Mouse (Mus musculus) midbrain, embryonic 15.5 days (tissue): ENCODE results near the gene Mical2. TPM values are rescaled to one million over a fixed set of nuclear protein-coding genes. Genes with fewer than 3 reads are reported as not detected.

Experiments
- ATAC-seq: fragments of 200-750 bp; cut with Nextera tagmentation; replicated peaks from 2 replicates; pipeline ENCODE4 v1.8.0; 2017; ENCODE audit warnings: moderate TSS enrichment
- H3K27ac ChIP-seq: fragments of 300-500 bp; sonication (generic); 2 replicates; pipeline ENCODE4 v1.5.1; 2015; ENCODE audit warnings: mild to moderate bottlenecking, inconsistent platforms
- H3K27me3 ChIP-seq: fragments of 300-500 bp; sonication (generic); replicated peaks from 2 replicates; pipeline ENCODE4 v1.6.1; 2015; ENCODE audit warnings: inconsistent platforms
- H3K36me3 ChIP-seq: fragments of 300-500 bp; sonication (generic); replicated peaks from 2 replicates; pipeline ENCODE4 v1.6.1; 2015; ENCODE audit warnings: inconsistent platforms
- H3K4me1 ChIP-seq: fragments of 300-500 bp; sonication (generic); 2 replicates; pipeline ENCODE4 v1.6.1; 2015; ENCODE audit warnings: inconsistent platforms
- H3K4me2 ChIP-seq: fragments of 300-500 bp; sonication (generic); 2 replicates; pipeline ENCODE4 v1.6.1; 2015; ENCODE audit warnings: inconsistent platforms, mild to moderate bottlenecking, moderate library complexity
- H3K4me3 ChIP-seq: fragments of 300-500 bp; sonication (generic); 2 replicates; pipeline ENCODE4 v1.5.1; 2015; ENCODE audit warnings: mild to moderate bottlenecking, inconsistent platforms
- H3K9ac ChIP-seq: fragments of 300-500 bp; sonication (generic); 2 replicates; pipeline ENCODE4 v1.6.1; 2015; ENCODE audit warnings: mild to moderate bottlenecking, inconsistent platforms
- H3K9me3 ChIP-seq: fragments of 300-500 bp; sonication (generic); 2 replicates; pipeline ENCODE4 v1.6.1; 2016; ENCODE audit warnings: inconsistent platforms
- WGBS: fragments of 180-500 bp; shearing (Covaris S2); methylation state at CpG from one replicate; pipeline ENCODE4 v1.1.7; 2015; ENCODE audit warnings: mixed read lengths; 5-methylcytosine and 5-hydroxymethylcytosine counted together
- polyA plus RNA-seq: library from polyadenylated mRNA; unstranded; fragments of >200 nt; fragmentation: Nextera tagmentation; extraction: Ambion mirVana; gene quantifications from 2 replicates; pipeline ENCODE4 v1.2.1, GENCODE M21; 2015

The Mical2 gene
- polyA plus RNA-seq, 1 experiment from 2014 or later, result 2.8 TPM

DNA sequence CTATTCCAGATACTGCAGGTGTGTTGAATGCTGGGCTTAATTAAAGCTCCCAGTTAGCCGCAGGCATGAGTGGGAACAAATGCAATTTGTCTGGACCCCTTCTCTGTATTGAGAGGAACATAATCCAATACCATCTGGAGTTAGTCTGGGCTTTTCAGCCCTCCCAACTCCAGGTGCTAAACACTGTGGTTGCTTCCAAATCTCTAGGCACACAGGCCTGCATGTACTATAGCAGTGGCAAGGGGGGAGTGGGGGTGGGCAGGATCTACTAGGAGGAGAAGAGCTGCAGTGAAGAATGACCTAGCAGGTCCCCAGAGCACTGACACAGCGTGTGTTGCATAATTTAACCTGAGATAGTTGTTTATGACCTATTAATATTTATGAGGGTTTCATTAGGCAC lies 49.0 kb downstream of the Mical2 start:
- no peak overlapping the region for H3K4me3 ChIP-seq

DNA sequence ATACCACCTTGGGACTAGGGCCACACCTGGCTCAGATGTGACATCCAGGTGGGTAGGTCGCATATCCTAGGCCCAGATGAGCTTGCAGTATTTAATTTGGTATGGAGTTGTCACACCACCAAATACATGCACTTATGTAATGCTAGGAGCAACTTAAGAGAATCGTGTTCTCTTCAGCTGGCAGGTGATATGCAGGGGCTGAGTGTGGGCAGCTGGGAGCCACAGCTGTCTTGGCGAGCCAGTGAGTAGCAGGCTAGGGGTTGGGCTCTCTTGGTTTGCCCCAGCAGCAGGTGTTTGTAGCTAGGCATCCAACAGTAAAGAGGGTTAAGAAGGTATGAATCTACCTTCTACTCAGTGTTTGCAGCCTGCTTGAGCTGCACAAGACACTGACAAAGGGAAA lies 49.4 kb downstream of the Mical2 start:
- Histone ChIP-seq H3K36me3 (no peaks in the 10 kb centered on the region), H3K27me3 (no peaks in the 10 kb centered on the region), H3K27ac (no peak overlapping the region), H3K4me1 (no peaks in the 10 kb centered on the region), H3K4me2 (no peak overlapping the region), H3K9ac (no peak overlapping the region), H3K9me3 (no peaks in the 10 kb centered on the region), H3K4me3 (no peak overlapping the region)
- WGBS, result 84% methylated on average over 3 of the region's 3 CpGs
- no peak for ATAC-seq

More for the DNA sequence above, 49.0 kb downstream of the Mical2 start:
- H3K4me1 ChIP-seq, result no peaks in the 10 kb centered on the region
- no peak overlapping the region for H3K4me2 ChIP-seq
- 40% methylated on average over 2 of the region's 2 CpGs for WGBS
- no peaks in the 10 kb centered on the region for H3K9me3 ChIP-seq
- no peaks in the 10 kb centered on the region for H3K27me3 ChIP-seq
- H3K9ac ChIP-seq, result no peak overlapping the region
- no peak overlapping the region for H3K27ac ChIP-seq
- no peaks in the 10 kb centered on the region for H3K36me3 ChIP-seq
- no peak for ATAC-seq

DNA sequence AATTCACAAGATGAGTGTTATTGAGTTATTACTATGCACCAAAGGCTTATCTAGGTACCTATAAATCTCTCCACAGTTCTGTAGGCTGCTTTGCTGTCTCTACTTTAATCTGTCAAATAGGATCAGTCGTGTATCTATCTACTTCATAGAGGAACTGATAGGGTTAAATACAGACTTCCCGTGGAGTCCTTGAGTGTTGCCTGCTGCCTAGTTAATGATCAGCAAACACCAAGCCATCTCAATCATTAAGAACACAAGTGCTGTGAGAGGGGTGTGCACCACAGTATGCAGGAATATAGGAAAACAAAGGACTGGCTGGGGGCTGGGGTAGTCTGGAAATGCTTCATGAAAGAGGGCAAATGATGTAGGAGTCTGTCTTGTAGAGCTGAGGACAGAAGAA lies 50.2 kb downstream of the Mical2 start:
- no peaks in the 10 kb centered on the region for H3K27me3 ChIP-seq
- no peak for ATAC-seq
- no peaks in the 10 kb centered on the region for H3K9me3 ChIP-seq
- H3K36me3 ChIP-seq, result no peaks in the 10 kb centered on the region
- H3K9ac ChIP-seq, result no peak overlapping the region
- WGBS, result 45% methylated on average over 2 of the region's 2 CpGs
- no peak overlapping the region for H3K27ac ChIP-seq
- H3K4me2 ChIP-seq, result no peak overlapping the region
- H3K4me1 ChIP-seq, result no peaks in the 10 kb centered on the region
- no peak overlapping the region for H3K4me3 ChIP-seq

DNA sequence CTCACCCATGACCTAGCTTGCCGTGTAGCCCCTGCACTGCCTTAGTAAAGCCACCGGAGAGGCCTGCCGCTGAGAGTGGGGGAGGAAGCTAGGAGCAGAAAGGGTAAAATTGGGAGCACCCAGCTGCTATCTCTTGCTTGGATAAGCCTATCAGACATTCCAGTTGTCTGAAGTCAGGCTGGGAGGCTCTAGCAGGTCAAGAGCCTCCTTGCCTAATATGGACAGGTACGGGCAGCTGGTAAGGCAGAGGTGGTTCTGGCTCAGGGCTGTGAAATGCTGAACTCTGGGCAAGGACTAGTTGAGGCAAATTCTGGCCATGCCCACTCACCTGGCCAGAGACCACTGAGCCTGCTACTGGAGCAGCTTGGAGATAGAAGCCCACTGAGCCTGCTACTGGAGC lies 51.2 kb downstream of the Mical2 start:
- Histone ChIP-seq H3K27me3 (no peaks in the 10 kb centered on the region), H3K27ac (no peak overlapping the region), H3K4me1 (no peaks in the 10 kb centered on the region), H3K9ac (no peak overlapping the region), H3K4me3 (no peak overlapping the region), H3K4me2 (no peak overlapping the region), H3K36me3 (no peaks in the 10 kb centered on the region), H3K9me3 (no peaks in the 10 kb centered on the region)
- no peak for ATAC-seq
- 91% methylated on average over 4 of the region's 4 CpGs for WGBS

DNA sequence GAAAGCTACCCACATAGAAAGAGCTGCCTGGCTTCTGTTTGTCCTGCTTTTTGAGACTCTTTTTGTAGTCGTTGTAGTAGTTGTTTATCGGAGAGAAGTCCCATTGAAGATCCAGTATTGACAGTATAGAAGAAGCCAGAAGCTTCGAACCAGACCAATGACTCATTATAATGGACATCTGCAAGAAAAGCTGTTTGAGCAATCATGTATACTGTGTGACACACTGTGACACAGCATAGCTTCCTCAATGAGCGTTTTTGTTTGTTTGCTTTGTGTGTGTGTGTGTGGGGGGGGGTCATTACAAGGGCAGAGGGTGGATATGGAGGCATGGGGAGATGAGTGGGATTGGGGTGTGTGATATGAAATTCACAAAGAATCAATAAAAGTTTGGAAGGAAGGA lies 53.0 kb downstream of the Mical2 start:
- H3K4me1 ChIP-seq, result no peaks in the 10 kb centered on the region
- H3K27me3 ChIP-seq, result no peaks in the 10 kb centered on the region
- H3K9me3 ChIP-seq, result no peaks in the 10 kb centered on the region
- H3K4me3 ChIP-seq, result no peak overlapping the region
- H3K27ac ChIP-seq, result no peak overlapping the region
- no peak overlapping the region for H3K9ac ChIP-seq
- no peaks in the 10 kb centered on the region for H3K36me3 ChIP-seq
- H3K4me2 ChIP-seq, result no peak overlapping the region
- WGBS, result 71% methylated on average over 4 of the region's 4 CpGs
- ATAC-seq, result no peak

DNA sequence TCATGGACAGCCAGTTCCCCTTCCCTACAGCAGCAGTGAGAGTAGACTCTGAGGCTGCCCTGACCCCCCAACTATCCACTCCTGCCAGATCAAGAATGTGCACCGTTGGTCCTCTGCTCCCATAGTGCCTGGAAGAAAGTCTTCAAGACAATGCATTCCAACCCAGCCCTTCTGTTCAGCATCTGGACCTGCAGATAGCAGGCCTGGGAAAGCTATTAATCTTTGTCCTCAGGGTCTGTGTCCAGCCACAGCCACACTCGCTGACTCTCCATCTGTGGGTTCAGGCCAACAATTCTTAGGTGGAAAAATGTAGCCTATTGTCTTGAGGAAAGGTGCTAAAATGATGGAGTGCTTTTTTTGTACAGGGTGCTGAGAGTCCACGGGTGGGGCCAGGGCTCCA lies 54.8 kb downstream of the Mical2 start:
- no peak overlapping the region for H3K27ac ChIP-seq
- H3K9ac ChIP-seq, result no peak overlapping the region
- no peak overlapping the region for H3K4me2 ChIP-seq
- no peaks in the 10 kb centered on the region for H3K36me3 ChIP-seq
- 76% methylated on average over 3 of the region's 3 CpGs for WGBS
- H3K4me3 ChIP-seq, result no peak overlapping the region
- no peaks in the 10 kb centered on the region for H3K27me3 ChIP-seq
- H3K4me1 ChIP-seq, result no peaks in the 10 kb centered on the region
- no peak for ATAC-seq
- H3K9me3 ChIP-seq, result no peaks in the 10 kb centered on the region

DNA sequence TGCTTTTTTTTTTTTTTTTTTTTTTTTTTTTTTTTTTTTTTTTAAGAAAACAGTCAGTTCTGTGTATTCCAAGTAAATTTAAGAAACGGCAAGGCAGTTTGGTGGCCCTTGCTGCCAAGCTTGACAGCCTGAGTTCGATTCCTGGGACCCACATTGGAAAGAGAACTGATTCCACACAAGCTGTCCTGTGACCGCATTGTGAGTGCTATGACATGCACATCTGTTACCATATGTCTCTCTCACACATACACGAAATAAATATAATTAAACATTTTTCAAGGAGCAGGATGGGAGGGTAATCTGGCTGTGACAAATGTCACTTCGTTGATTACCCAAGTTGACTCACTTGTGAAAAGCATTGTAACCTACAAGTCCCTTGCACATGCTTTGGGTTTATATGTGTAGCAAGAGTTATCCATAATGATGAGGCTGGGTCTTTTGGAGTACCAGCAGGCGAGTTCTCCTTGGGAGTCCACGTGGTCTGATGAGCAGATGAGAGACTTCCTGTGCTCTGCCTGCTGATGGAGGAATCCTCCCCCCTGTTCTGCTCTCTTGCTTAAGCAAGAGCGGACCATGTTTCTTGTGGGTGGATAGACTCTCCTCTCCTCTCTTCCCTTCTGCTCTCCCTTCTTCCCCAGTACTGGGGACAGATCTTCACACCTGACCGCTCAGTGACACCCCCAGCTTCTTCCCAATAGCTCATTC lies 58.1 kb downstream of the Mical2 start:
- Histone ChIP-seq H3K4me1 (no peaks in the 10 kb centered on the region), H3K9ac (no peak overlapping the region), H3K4me3 (no peak overlapping the region), H3K36me3 (no peaks in the 10 kb centered on the region), H3K4me2 (no peak overlapping the region), H3K9me3 (no peaks in the 10 kb centered on the region), H3K27me3 (no peaks in the 10 kb centered on the region), H3K27ac (no peak overlapping the region)
- 74% methylated on average over 9 of the region's 9 CpGs for WGBS
- ATAC-seq, result no peak

DNA sequence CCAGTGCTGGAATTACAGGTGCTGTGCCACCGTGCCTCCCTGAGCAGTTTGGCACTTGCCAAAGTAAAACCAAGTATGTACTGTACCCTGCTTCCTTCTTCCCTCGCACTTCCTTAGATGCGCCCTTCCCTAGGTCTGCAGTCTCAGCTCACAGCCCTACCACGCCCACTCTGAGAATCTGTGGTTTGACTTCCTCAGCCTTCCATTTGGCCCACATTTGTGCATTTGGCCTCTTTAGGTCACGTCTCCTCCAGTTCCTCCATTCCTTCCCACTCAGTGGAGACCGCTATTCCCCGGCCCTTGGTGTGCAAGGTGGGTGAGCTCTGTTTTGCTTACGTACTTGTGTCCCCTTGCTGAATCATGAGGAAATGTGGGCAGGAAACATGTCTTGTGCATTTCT lies 59.9 kb downstream of the Mical2 start:
- Histone ChIP-seq H3K9ac (no peak overlapping the region), H3K27me3 (no peaks in the 10 kb centered on the region), H3K4me3 (no peak overlapping the region), H3K4me2 (no peak overlapping the region), H3K36me3 (no peaks in the 10 kb centered on the region), H3K4me1 (no peaks in the 10 kb centered on the region), H3K27ac (no peak overlapping the region), H3K9me3 (no peaks in the 10 kb centered on the region)
- ATAC-seq, result no peak
- WGBS, result 91% methylated on average over 8 of the region's 8 CpGs

DNA sequence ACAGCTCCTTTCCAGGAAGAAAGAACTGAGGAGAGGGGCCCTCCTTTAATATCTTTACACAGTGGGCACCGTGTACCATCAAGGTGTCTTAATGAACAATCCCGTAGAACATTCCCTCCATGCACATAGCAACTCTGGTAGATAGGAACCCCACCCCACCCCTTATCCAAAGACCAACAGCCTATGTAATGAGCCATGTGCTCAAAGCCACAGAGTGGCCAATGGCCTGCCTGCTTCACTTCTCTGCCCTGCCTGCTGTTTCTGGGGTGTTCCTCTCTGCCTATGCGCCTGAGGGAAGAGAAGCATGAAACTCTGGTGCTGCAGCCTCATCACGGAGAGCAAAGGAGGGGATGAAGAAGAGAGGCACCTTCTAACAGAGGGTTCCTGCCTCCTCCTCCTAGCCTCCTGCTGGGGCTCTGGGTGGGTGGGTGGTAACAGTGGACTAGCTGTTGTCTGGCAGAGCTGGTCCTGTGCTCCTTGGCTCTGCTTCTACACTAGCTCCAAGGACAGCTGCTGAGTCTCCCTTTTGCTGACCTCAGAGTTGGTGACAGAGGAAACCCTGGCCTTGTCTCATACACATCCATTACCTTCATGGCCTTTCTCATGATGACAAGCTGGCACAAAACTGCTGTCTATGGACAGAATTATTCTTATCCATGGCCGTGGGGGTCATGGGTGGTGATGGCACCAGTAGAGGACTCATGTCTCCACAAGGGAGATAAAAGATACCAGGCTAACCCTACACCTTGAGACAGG lies 62.9 kb downstream of the Mical2 start:
- no peak for ATAC-seq
- Histone ChIP-seq H3K36me3 (no peaks in the 10 kb centered on the region), H3K9me3 (no peaks in the 10 kb centered on the region), H3K27ac (no peak overlapping the region), H3K4me3 (no peak overlapping the region), H3K9ac (no peak overlapping the region), H3K27me3 (no peaks in the 10 kb centered on the region), H3K4me1 (no peaks in the 10 kb centered on the region), H3K4me2 (no peak overlapping the region)
- 93% methylated on average over 5 of the region's 5 CpGs for WGBS

DNA sequence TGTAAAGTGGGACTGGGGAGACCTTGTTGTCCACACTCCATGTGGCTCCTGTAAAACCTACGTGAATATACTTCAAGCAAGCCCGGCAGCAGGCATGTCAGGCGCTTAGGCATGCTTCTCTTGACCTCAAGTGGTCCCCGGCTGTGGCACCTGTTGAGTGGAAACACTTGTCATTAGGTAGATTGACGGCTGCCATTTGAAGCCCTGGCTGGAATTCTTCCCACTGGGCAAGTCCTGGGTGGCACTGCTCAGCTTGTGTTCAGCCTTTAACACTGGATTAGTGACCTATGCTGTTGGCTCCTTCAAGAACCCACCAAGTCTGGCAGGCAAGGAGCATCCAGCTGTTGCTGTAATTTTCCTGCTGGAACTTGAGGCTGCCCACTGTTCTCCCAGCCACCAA lies 63.9 kb downstream of the Mical2 start:
- no peak for ATAC-seq
- H3K9me3 ChIP-seq, result no peaks in the 10 kb centered on the region
- 71% methylated on average over 5 of the region's 5 CpGs for WGBS

DNA sequence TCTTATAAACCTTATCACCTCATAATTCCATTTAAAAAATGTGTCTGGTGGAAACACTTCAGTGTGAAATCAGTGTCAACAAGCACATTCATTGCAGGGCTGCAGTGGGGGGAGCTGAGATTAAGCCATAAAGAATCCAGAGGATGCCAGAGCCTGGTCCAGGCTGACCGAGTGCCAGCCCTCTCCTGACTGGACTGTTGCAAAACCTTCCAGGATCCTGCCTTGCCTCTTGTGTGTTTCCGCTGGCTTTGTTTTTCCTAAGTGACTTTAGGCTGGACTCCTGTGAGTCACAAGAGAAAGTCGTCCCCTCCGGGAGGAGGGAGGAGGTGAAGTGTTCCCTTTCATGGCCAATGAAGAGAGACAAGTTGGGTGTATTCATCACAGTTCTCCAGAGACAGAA lies 64.3 kb downstream of the Mical2 start:
- no peaks in the 10 kb centered on the region for H3K9me3 ChIP-seq
- H3K36me3 ChIP-seq, result no peaks in the 10 kb centered on the region
- H3K27me3 ChIP-seq, result no peaks in the 10 kb centered on the region
- H3K9ac ChIP-seq, result no peak overlapping the region
- no peaks in the 10 kb centered on the region for H3K4me1 ChIP-seq
- no peak for ATAC-seq
- no peak overlapping the region for H3K4me2 ChIP-seq
- WGBS, result 43% methylated on average over 4 of the region's 4 CpGs
- no peak overlapping the region for H3K4me3 ChIP-seq
- no peak overlapping the region for H3K27ac ChIP-seq

More for the DNA sequence above, 63.9 kb downstream of the Mical2 start:
- no peaks in the 10 kb centered on the region for H3K36me3 ChIP-seq
- no peak overlapping the region for H3K4me2 ChIP-seq
- no peak overlapping the region for H3K27ac ChIP-seq
- no peak overlapping the region for H3K9ac ChIP-seq
- no peak overlapping the region for H3K4me3 ChIP-seq
- H3K4me1 ChIP-seq, result no peaks in the 10 kb centered on the region
- no peaks in the 10 kb centered on the region for H3K27me3 ChIP-seq

DNA sequence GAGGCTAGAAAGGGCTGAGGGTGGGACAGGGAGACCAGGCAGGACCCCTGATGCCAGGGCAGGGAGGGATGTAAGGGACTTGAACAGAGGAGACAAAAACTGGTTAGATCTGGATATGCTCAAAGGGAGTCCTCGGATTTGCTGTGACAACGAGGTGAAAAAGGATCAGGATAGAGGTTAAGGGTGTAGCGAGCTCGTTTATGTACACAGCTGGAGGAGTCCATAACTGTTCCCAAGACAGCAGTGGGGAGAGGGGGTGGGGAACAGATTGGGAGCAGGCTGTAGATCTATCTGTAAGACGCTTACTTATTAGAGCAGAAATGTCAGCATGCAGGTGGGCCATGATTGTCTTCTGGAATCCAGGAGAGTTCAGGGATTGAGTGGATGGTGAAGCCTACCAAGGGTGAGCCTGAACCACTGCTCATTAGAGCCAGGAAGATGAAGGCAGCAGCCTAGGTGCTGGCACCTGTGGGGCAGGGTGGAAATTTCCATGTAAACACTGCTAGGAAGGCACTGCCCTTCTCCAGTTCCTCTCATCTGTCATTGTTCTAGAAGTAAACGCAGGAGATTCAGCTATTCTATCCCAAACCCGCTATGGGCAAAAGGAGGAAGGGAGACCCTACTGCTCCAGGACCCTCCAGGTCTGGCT lies 67.9 kb downstream of the Mical2 start:
- WGBS, result 70% methylated on average over 7 of the region's 7 CpGs
- Histone ChIP-seq H3K27me3 (no peaks in the 10 kb centered on the region), H3K4me3 (no peak overlapping the region), H3K36me3 (no peaks in the 10 kb centered on the region), H3K4me1 (no peaks in the 10 kb centered on the region), H3K4me2 (no peak overlapping the region), H3K27ac (no peak overlapping the region), H3K9ac (no peak overlapping the region), H3K9me3 (no peaks in the 10 kb centered on the region)
- no peak for ATAC-seq
